Mouse (Mus musculus) R1 (cell line): ENCODE measurements around the gene Gdnf.

Experiments used
- DNase-seq: peaks from one replicate; pipeline ENCODE4 v3.0.0-alpha.2; 2018; ENCODE audit warnings: low read depth, low spot score

The Gdnf gene

DNA sequence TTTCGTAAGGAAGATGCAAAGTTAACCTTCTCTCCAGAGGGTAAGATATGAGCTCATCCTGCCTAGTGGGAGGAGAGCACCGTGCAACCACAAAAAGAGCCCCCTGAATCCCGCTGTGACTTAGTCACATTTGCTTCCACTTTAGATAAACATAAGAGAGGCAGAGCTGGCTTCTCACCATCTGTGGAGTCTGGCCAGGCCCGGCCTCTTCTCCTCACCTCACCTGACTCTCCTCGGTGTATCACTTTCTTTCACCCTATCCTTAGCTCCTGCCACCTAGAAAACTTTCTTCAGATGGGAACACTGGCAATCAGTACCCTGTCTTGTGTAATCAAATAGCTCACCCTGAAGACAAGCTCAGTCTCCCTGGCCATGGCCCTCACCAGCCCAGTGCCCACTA is 48.2 kb downstream of the Gdnf start:
- DNase-seq, result no peak

DNA sequence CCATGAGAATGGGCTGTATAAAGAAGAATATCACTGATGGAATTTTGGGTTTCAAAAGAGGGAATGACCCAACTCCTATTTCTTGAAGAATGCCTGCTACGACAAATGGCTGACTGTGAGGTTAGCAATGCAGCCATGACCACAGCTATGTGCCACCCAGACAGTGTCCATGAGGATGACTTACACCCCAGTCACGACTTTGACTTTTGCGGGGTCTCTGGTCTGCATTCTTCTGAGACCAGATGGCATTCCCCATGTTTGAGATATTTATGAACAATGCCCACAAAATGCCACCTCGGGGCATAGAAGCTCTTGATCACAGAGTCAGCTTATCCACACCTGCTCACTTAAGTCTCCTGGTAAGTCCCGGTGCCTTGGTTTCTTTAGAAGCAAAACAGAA is 52.2 kb downstream of the Gdnf start:
- DNase-seq, result no peak

DNA sequence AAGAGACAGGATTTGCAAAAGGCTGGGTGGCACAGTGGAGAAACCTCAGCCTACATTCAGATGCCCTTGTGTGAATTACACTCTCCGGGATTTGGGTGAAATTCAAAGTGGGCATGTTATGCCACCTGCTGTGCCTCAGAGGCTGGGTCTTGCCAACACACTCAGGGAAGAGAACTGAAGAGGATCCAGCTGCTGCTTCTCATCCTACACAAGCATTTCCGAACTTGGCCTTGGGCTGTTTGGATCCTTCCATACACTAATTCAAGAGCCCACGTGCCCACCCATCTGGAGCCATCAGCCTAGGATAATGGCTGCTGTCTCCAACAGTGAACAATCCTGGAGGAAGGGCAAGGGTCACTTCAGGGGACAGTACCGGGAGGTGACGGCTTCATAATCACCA is 52.7 kb downstream of the Gdnf start:
- DNase-seq, result no peak

DNA sequence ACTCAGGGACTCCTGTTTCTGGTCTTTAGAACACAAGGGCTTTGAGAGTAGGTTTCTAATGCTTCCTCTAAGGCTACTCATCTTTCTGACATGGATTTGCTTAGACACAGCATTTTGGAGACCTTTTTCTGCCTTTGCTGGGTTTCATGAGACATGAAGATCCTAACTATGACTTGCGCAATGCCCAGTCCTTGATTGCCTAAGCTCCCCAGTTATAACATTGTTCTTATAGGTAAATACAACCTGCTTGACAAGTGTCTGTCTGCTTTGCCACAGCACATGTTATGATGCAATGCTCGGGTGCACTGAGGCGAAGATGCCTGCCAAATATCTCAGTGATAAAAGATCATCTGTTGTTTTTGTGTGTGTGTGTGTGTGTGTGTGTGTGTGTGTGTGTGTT is 54.7 kb downstream of the Gdnf start:
- DNase-seq, result no peak

DNA sequence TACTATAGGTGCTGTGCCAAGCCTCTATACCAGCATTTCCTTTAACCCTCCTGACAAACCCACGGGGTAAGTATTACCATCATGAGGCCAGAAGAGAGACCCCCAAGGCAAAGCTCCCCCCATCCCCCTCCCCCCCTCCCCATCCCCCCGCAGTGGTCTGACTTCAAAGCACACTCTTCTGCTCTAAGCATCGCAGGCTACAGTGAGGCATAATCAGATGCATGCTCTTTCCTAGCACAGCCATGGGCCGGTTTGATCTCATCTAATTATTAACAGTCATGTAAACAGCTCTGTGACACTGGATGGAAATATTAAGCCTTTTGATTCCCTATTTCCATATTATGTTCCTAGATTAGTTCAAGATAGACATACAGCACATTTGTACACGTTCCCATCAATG is 61.8 kb downstream of the Gdnf start:
- DNase-seq, result no peak

DNA sequence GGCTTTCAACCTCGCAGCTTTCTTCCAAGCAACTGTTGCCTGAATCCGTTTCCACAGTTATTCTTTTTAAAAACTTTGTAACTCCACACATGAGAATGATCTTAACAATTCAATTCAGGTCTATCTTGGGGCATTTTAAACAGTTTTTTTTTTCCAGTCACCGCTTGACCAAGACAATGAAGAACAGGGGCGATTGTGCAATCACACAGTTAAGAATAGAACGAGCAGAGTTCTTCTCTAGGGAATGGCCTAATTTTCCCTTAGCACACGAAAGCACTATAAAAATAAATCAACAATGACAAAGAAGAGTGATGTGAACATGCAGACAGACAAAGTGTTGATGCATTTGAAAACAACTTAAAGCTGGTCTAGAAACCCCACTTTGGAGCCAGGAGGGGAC is 65.2 kb downstream of the Gdnf start:
- no peak for DNase-seq

DNA sequence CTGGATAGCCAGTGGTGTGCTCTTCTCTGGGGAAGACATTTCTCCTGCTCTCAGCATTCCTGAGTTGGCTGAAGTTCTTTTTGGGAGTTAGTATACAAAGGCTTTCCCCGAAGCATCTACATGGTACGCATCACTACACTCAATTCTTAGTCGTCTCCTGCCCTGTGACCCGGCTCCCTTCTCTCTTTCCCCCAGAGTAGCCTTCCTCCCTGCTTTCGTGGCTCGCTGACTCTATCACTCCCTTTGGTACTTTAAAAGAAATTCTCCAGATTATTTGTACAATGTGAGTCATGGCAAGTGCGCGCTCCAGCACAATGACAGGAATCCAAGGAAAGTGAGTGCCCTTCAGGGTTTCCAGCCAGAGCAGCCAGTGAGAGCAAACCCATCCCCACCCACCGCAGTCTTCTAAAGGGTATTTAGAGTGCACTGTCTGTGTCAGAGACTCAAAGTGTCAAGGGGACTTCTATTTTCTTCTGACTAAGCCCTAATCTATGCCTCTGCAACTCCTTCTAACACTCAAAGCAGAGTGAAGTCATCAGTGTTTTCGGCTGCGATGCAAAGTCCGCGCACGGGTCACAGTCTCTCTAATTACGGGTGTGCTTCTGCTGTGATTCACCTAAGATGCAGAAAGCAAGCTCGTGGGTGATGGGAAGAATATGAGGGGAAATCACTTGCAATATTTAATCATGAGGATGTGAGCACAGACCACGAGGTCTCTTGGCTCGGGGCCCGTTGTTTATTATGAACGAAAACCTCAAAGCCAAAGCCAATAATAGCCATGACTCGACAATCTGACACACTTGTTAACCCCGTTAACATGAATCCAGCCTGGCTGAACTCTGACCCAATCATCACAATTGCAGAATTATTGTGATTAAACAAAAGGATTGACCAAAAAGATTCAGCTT is 67.2 kb downstream of the Gdnf start:
- DNase-seq, result no peak

DNA sequence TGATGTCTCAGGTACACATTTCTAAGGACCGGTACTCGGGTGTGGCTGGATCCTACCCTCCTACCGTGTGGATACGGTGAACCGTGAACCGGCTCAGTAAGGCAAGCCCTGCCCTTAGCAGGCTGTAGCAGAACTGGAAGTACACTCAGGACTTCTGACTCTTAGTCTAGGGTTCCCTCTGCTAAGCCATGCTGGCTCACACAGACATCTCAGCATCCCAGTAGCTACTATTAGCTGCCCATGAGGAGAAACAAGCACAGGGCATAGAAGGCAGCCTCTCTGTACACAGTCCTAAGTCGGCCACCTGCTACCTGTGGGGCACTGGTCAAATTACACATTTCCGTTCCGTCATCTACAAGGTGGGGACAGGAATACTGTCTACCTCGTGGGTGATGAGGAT is 68.2 kb downstream of the Gdnf start:
- no peak for DNase-seq

DNA sequence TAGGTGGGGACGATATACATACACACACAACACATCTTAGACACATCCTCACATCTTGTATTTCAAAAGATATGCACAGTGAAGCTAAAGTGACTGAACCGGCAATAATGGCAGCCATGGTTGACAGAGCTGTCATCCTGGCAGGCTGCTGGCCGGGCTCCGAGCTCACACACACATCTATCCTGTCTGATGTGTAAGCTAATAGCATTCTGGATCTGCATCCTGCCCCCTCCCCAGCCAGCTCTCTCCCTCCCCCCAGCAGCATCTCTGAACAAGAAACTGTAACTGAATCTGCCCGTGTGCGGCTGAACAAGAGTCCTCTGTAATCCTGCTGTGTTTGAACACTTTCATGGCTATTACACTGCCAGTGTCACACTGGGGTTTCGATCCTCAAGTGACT is 69.3 kb downstream of the Gdnf start:
- DNase-seq, result no peak

DNA sequence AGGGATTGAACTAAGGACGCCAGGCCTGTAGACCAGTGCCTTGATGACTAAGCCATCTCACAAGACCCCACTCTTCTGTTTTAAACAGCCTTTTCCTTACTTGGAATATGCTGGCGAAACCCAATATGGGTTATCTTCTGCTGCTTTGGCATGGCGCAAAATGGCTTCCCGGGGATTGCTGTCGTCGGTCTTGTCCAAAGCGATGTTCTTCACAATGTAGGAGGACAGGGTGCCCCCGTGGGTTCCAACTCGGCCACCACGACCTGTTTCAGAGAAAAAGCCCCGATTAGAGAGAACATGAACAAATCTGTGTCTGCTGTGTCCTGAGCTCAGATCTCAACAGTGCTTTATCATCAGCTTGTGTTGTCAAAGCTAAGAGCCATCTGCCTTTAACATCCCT is 73.5 kb downstream of the Gdnf start:
- DNase-seq, result no peak

DNA sequence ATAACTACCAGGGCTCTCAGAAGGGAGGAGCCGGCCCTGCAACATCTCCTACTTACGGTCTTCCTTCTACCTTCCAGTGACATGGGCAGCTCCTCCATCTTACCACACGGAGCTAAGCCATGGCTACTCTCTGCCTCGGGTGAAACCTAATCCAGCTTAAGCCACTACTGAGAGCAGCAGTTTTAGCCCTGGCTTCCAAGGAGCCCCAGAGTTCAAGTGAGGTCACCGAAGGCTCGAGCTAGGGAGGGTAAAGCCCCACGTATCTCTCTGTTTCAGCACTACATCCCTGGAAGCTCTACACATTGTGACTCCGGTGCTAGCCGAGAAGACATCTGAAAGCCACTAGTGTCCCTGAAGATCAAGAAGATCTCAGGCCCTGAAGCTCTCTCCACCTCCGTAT is 74.5 kb downstream of the Gdnf start:
- DNase-seq, result no peak

DNA sequence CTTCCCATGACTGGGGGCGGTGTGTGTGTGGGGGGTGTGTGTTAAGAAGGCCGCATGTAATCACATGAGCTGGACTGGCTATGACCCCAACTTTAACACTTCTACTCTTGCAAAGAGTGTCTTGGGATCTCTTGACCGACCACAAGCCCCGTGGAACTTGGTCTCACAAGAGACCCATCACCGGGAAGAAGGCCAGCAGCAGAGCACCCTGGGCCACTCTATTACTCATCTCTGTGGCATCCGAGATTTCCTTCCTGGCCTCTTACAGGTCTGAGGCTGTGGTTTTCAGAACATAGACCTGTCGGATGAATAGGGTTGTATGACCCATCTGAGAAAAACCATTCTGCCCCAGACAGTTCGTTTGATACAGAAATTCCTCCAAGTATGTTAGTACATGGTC is 75.9 kb downstream of the Gdnf start:
- DNase-seq, result no peak
